Mouse (Mus musculus) gastrocnemius, adult 18-20 months (tissue): Measurements from ENCODE around the gene Ang6. TPM values are rescaled to one million over a fixed set of nuclear protein-coding genes. Genes with fewer than 3 reads are reported as not detected.
A peak's percentile ranks its signal among the peaks of the same experiment; 100 is the strongest.
"Not testable (repeated sequence)": the region's sequence is repeated elsewhere in the genome, so short reads cannot be mapped to it uniquely, and the experiment has no call there.

Experiments used
- DNase-seq: peaks from one replicate; pipeline ENCODE4 v3.0.0; 2021; ENCODE audit warnings: low spot score
- long read RNA-seq, 2 experiments: library from polyadenylated mRNA; stranded (forward); transcript quantifications; one replicate each; pipeline ENCODE4 v2.0.0; 2021
- total RNA-seq, 2 experiments: library from RNA; stranded (reverse); gene quantifications; 2 replicates each; pipeline ENCODE4 v1.2.3; 2021

Gene Ang6
- total RNA-seq = not detected
- long read RNA-seq, experiment 1 = 0 reads
- long read RNA-seq, experiment 2 = 0 reads

GRCm38 (mm10) chr14:44002169-44002568, at the start of gene Ang6:
Gene Ang6, minus strand, starts transcription at chr14:44002269.
- DNase-seq = no peak

GRCm38 (mm10) chr14:44046567-44046966, 44.5 kb upstream of the Ang6 start:
- not testable (repeated sequence) for DNase-seq

GRCm38 (mm10) chr14:44031828-44032227, 29.8 kb upstream of the Ang6 start:
- not testable (repeated sequence) for DNase-seq

- DNase-seq = not testable (repeated sequence)
Observed at GRCm38 (mm10) chr14:44009686-44010085, 7.6 kb upstream of the Ang6 start.

GRCm38 (mm10) chr14:44008021-44008420, 6.0 kb upstream of the Ang6 start:
- not testable (repeated sequence) for DNase-seq

GRCm38 (mm10) chr14:44001600-44001999, 469 bp downstream of the Ang6 start:
- no peak for DNase-seq

GRCm38 (mm10) chr14:43998455-43999000, 3.5 kb downstream of the Ang6 start:
- not testable (repeated sequence) for DNase-seq

- DNase-seq = peak; percentile 64
Observed at GRCm38 (mm10) chr14:43987404-43987803, 14.7 kb downstream of the Ang6 start.

- DNase-seq = no peak
Observed at GRCm38 (mm10) chr14:43986147-43986546, 15.9 kb downstream of the Ang6 start.

- DNase-seq = peak; percentile 21
Observed at GRCm38 (mm10) chr14:43983897-43984296, 18.2 kb downstream of the Ang6 start.

- DNase-seq = no peak
Observed at GRCm38 (mm10) chr14:43983454-43983853, 18.6 kb downstream of the Ang6 start.

- DNase-seq = not testable (repeated sequence)
Observed at GRCm38 (mm10) chr14:43956769-43957168, 45.3 kb downstream of the Ang6 start, which contains the start of gene Ang5. Gene Ang5, plus strand, starts transcription at chr14:43957069.

- DNase-seq = not testable (repeated sequence)
Observed at GRCm38 (mm10) chr14:43955074-43955473, 47.0 kb downstream of the Ang6 start.

GRCm38 (mm10) chr14:43953382-43953781, 48.7 kb downstream of the Ang6 start:
- not testable (repeated sequence) for DNase-seq

Other genes with a start within 250 kb of the Ang6 start
- not detected for gene Gm8180, start 217.5 kb downstream of the Ang6 start, total RNA-seq
- gene Ear1, start 126.8 kb downstream of the Ang6 start, total RNA-seq = not detected
- not detected for gene Ear10, start 78.7 kb downstream of the Ang6 start, total RNA-seq
- gene Gm8113, start 76.9 kb downstream of the Ang6 start, total RNA-seq = under 1 TPM; 0.11 to 0.50 TPM
- not detected for gene Ang5, start 45.2 kb downstream of the Ang6 start, total RNA-seq
- gene Ear2, start 100.4 kb upstream of the Ang6 start, total RNA-seq = under 1 TPM; 0.34 to 0.45 TPM
- not detected for gene Gm3327, start 121.6 kb upstream of the Ang6 start, total RNA-seq
- not detected for gene Gm8212, start 195.4 kb upstream of the Ang6 start, total RNA-seq
- gene 4930503E14Rik, start 211.0 kb upstream of the Ang6 start, total RNA-seq = not detected